ENCODE assay signal across 24 mouse cellular contexts in the genomic region with DNA sequence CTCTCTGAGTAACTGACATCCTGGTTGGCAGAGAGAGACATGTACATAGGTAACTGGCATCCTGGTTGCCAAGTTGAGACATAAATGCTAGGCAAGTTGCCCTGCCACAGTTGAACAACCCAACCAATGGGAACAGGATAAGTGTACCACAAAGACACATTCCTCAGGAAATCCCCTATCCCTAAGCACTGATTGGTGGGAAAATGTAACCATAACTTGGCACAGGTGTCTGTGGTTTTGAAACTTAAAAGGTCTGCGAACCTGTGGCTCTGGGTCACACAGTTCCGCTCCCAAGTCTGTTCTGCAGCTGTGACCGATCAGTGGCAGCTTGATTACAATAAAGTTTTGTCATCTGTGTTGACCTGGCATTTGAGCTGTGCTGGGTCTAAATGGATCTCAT. TPM values are rescaled to one million over a fixed set of nuclear protein-coding genes. Genes with fewer than 3 reads are reported as not detected.
DNase-seq lines count a peak whose midpoint lies in the region; ATAC-seq and TF ChIP-seq lines count a peak whose summit lies in the region.
"Had no signal": no experiment of that assay in that cellular context is flagged by ENCODE, and none has a peak within 500 bp of the region (broad histone marks: within the 10 kb centered on the region; RNA-seq: fewer than 3 reads in every experiment).

No protein-coding gene starts in this region.

- peak; percentile 82 for ATAC-seq in inflammation-experienced regulatory T-cells, adult 6 months
- ATAC-seq in megakaryocyte-erythroid progenitor cell, adult 5-6 weeks (replicated peaks; ENCODE audit: low FRiP score, low TSS enrichment, poor library complexity, severe bottlenecking): no peak
- ATAC-seq: forebrain, embryonic 13.5 days had no signal

- no peak overlapping the region for H3K9ac ChIP-seq in CH12.LX (ENCODE audit: insufficient read depth, low read depth)
- H3K9ac ChIP-seq: embryonic facial prominence, embryonic 15.5 days; forebrain, embryonic 13.5 days; heart, embryonic 12.5 days; hindbrain, embryonic 15.5 days; limb, embryonic 13.5 days; lung, embryonic 15.5 days had no signal

- H3K27me3 ChIP-seq in CH12.LX (replicated peaks): no peaks in the 10 kb centered on the region
- H3K27me3 ChIP-seq: embryonic facial prominence, embryonic 15.5 days; forebrain, embryonic 13.5 days; heart, embryonic 12.5 days; hindbrain, embryonic 15.5 days; limb, embryonic 13.5 days; lung, embryonic 15.5 days had no signal

- H3K4me2 ChIP-seq in CH12.LX (ENCODE audit: insufficient read depth, low read depth, poor library complexity, severe bottlenecking): 0 out of 2 replicates have a peak overlapping the region, but pooled peaks have one; percentile 43
- H3K4me2 ChIP-seq: embryonic facial prominence, embryonic 15.5 days; forebrain, embryonic 13.5 days; heart, embryonic 12.5 days; hindbrain, embryonic 15.5 days; limb, embryonic 13.5 days; lung, embryonic 15.5 days had no signal

- no peak for TF ChIP-seq CTCF in CH12.LX (conservative IDR thresholded peaks at IDR 0.05 in 1 of 2, IDR thresholded peaks at IDR 0.05 in 1 of 2; ENCODE audit: low read depth in 2 of 2, low read length in 2 of 2)

- no peaks in the 10 kb centered on the region for H3K79me2 ChIP-seq in CH12.LX (replicated peaks; ENCODE audit: control insufficient read depth, extremely low read depth, insufficient read depth, poor library complexity, severe bottlenecking)

- DNase-seq in 3T3-L1 (ENCODE audit: low read depth, low spot score): peak; percentile 70
- DNase-seq in CH12.LX (ENCODE audit: extremely low read depth): peak; percentile 57
- peak; percentile 65 for DNase-seq in thymus, postnatal 0 days (ENCODE audit: low spot score)
- DNase-seq in urinary bladder, adult 18-20 months (ENCODE audit: low spot score in 2 of 2): no peak
- no peak for DNase-seq in left cerebral cortex, adult 9 months (ENCODE audit: low spot score in 2 of 2)
- DNase-seq: adrenal gland, postnatal 36 days; cerebellum, adult 8-10 months; gastrocnemius, postnatal 36 days; heart, postnatal 36 days; kidney, adult 18-20 months; kidney, postnatal 10 days; midbrain, embryonic 14.5 days; right cerebral cortex, adult 18-20 months; spleen, adult 18-20 months had no signal

- H3K27ac ChIP-seq in CH12.LX (ENCODE audit: insufficient read depth, low read depth): no peak overlapping the region
- H3K27ac ChIP-seq: embryonic facial prominence, embryonic 15.5 days; forebrain, embryonic 13.5 days; hindbrain, embryonic 15.5 days; left cerebral cortex, adult 2 months; limb, embryonic 13.5 days; lung, embryonic 15.5 days; macrophage had no signal

- dilution Hi-C loops in CH12.LX (cut with MboI; ENCODE audit: extremely low pct_ligation_motif_present, extremely low pct_unique_long_range_greater_than_20kb, low sequenced_read_pairs): no loop called here

- H3K9me3 ChIP-seq in CH12.LX (replicated peaks; ENCODE audit: low read length): peaks cover 30% of the 10 kb centered on the region
- H3K9me3 ChIP-seq: embryonic facial prominence, embryonic 15.5 days; forebrain, embryonic 13.5 days; heart, embryonic 12.5 days; hindbrain, embryonic 15.5 days; limb, embryonic 13.5 days; lung, embryonic 15.5 days had no signal

- no peak for TF ChIP-seq RAD21 in CH12.LX (IDR thresholded peaks at IDR 0.05; ENCODE audit: low read depth, low read length)

- no peaks in the 10 kb centered on the region for H3K36me3 ChIP-seq in CH12.LX (replicated peaks in 1 of 2; ENCODE audit: control insufficient read depth in 1 of 2, insufficient read depth in 1 of 2, low read length in 1 of 2)
- H3K36me3 ChIP-seq: embryonic facial prominence, embryonic 15.5 days; heart, embryonic 12.5 days; hindbrain, embryonic 15.5 days; limb, embryonic 13.5 days; lung, embryonic 15.5 days had no signal

- no peak; the same call in 1 of the 2 replicates for TF ChIP-seq EP300 in CH12.LX (IDR thresholded peaks at IDR 0.05; ENCODE audit: low read length)

- in situ Hi-C loops in CH12.LX (cut with MboI; ENCODE audit: low pct_ligation_motif_present, low pct_unique_long_range_greater_than_20kb, low sequenced_read_pairs): no loop called here

- no peak overlapping the region for H3K4me3 ChIP-seq in CH12.LX (replicated peaks in 1 of 3; ENCODE audit: low read depth in 2 of 3, low read length in 2 of 3, poor library complexity in 1 of 3)
- H3K4me3 ChIP-seq: embryonic facial prominence, embryonic 15.5 days; forebrain, embryonic 13.5 days; heart, embryonic 12.5 days; hindbrain, embryonic 15.5 days; left cerebral cortex, adult 2 months; limb, embryonic 13.5 days; lung, embryonic 15.5 days had no signal

- peaks cover 6 to 37% of the 10 kb centered on the region in 2 experiments; a peak in 3 of 4 replicates for H3K4me1 ChIP-seq in CH12.LX (ENCODE audit: control insufficient read depth in 1 of 2, insufficient read depth in 2 of 2)
- H3K4me1 ChIP-seq: embryonic facial prominence, embryonic 15.5 days; forebrain, embryonic 13.5 days; hindbrain, embryonic 15.5 days; limb, embryonic 13.5 days; lung, embryonic 15.5 days had no signal

- TF ChIP-seq POLR2A in CH12.LX (IDR thresholded peaks at IDR 0.05; ENCODE audit: low read depth, low read length): no peak

TF ChIP-seq in CH12.LX, 34 proteins besides CTCF, POLR2A, EP300 and RAD21:
- TF ChIP-seq NRF1 (IDR thresholded peaks at IDR 0.05; ENCODE audit: low read depth, low read length) (no peak), TCF12 (IDR thresholded peaks at IDR 0.05; ENCODE audit: low read depth, low read length) (peak; percentile 36; the same call in 1 of the 2 replicates), BHLHE40 (IDR thresholded peaks at IDR 0.05; ENCODE audit: low read depth, low read length) (no peak), SMC3 (IDR thresholded peaks at IDR 0.05; ENCODE audit: low read depth, low read length) (no peak), SIN3A (IDR thresholded peaks at IDR 0.05; ENCODE audit: low read length) (no peak), ELF1 (IDR thresholded peaks at IDR 0.05; ENCODE audit: low read depth, low read length) (no peak), JUND (conservative IDR thresholded peaks at IDR 0.05; ENCODE audit: low read depth, low read length) (no peak)

RNA-seq across cellular contexts. Expression of a gene that starts 32.9 kb away (rescaled TPM):
- 26.1 and 30.3 TPM in 2 replicates for total RNA-seq in CH12.LX (2012; rRNA removed)
- total RNA-seq in CH12.LX (2014; rRNA removed): 53.1 and 56.9 TPM in 2 replicates
- 33.2 and 34.3 TPM in 2 replicates for polyA plus RNA-seq in CH12.LX (2012; ENCODE audit: insufficient read length, low read depth)
- polyA plus RNA-seq in inflammation-experienced regulatory T-cells, adult 6 months (2017; shearing (Covaris generic)): 10 to 100 TPM; 62.4 to 76.7 (median 76.5) TPM
- 39.6 and 44.4 TPM in 2 replicates for polyA plus RNA-seq in thymus, postnatal 0 days (2015; fragmentation: Nextera tagmentation; extraction: Ambion mirVana)
- 14.8 and 18.1 TPM in 2 replicates for total RNA-seq in megakaryocyte-erythroid progenitor cell, adult 5-6 weeks (2014; fragmentation: Nextera tagmentation)
- total RNA-seq in megakaryocyte-erythroid progenitor cell, adult 5-6 weeks (2017): 28.3 and 40.9 TPM in 2 replicates

RNA-seq across cellular contexts. Expression of a gene that starts 33.6 kb away (rescaled TPM):
- 10.7 and 14.4 TPM in 2 replicates for total RNA-seq in CH12.LX (2012; rRNA removed)
- total RNA-seq in CH12.LX (2014; rRNA removed): 20.4 and 21.1 TPM in 2 replicates
- 12.8 and 17.4 TPM in 2 replicates for polyA plus RNA-seq in CH12.LX (2012; ENCODE audit: insufficient read length, low read depth)
- 10 to 100 TPM; 47.2 to 59.8 (median 52.9) TPM for polyA plus RNA-seq in inflammation-experienced regulatory T-cells, adult 6 months (2017; shearing (Covaris generic))
- polyA plus RNA-seq in thymus, postnatal 0 days (2015; fragmentation: Nextera tagmentation; extraction: Ambion mirVana): 24.9 and 26.4 TPM in 2 replicates
- 15.8 and 19.4 TPM in 2 replicates for total RNA-seq in megakaryocyte-erythroid progenitor cell, adult 5-6 weeks (2014; fragmentation: Nextera tagmentation)
- 22.1 and 23.0 TPM in 2 replicates for total RNA-seq in megakaryocyte-erythroid progenitor cell, adult 5-6 weeks (2017)

RNA-seq across cellular contexts. Expression of a gene that starts 34.0 kb away (rescaled TPM):
- total RNA-seq in CH12.LX (2012; rRNA removed): 5.5 and 6.0 TPM in 2 replicates
- 3.5 and 3.9 TPM in 2 replicates for total RNA-seq in CH12.LX (2014; rRNA removed)
- 5.9 and 6.4 TPM in 2 replicates for polyA plus RNA-seq in CH12.LX (2012; ENCODE audit: insufficient read length, low read depth)
- 10 to 100 TPM; 36.0 to 48.6 (median 36.6) TPM for polyA plus RNA-seq in inflammation-experienced regulatory T-cells, adult 6 months (2017; shearing (Covaris generic))
- 5.3 and 5.5 TPM in 2 replicates for polyA plus RNA-seq in thymus, postnatal 0 days (2015; fragmentation: Nextera tagmentation; extraction: Ambion mirVana)
- 8.3 and 9.3 TPM in 2 replicates for total RNA-seq in megakaryocyte-erythroid progenitor cell, adult 5-6 weeks (2014; fragmentation: Nextera tagmentation)
- total RNA-seq in megakaryocyte-erythroid progenitor cell, adult 5-6 weeks (2017): 8.4 and 13.8 TPM in 2 replicates

Comparison
In these comparisons a context has a peak if more than half of its experiments do, and no peak if none do; other contexts are left out.
1. DNase-seq: peak in 3T3-L1 (single experiment), CH12.LX (single experiment) and thymus, postnatal 0 days (single experiment); none in urinary bladder, adult 18-20 months (0 of 2) and left cerebral cortex, adult 9 months (0 of 2).